Mouse (Mus musculus) skeletal muscle tissue, postnatal 0 days (tissue): Measurements from ENCODE around the gene Fer. TPM values are rescaled to one million over a fixed set of nuclear protein-coding genes. Genes with fewer than 3 reads are reported as not detected.

Experiments
- polyA plus RNA-seq: library from polyadenylated mRNA; unstranded; fragments of >200 nt; fragmentation: Nextera tagmentation; extraction: Ambion mirVana; gene quantifications from 2 replicates; pipeline ENCODE4 v1.2.1, GENCODE M21; 2015

The Fer gene
- polyA plus RNA-seq = 17.2 and 18.7 TPM in 2 replicates

DNA sequence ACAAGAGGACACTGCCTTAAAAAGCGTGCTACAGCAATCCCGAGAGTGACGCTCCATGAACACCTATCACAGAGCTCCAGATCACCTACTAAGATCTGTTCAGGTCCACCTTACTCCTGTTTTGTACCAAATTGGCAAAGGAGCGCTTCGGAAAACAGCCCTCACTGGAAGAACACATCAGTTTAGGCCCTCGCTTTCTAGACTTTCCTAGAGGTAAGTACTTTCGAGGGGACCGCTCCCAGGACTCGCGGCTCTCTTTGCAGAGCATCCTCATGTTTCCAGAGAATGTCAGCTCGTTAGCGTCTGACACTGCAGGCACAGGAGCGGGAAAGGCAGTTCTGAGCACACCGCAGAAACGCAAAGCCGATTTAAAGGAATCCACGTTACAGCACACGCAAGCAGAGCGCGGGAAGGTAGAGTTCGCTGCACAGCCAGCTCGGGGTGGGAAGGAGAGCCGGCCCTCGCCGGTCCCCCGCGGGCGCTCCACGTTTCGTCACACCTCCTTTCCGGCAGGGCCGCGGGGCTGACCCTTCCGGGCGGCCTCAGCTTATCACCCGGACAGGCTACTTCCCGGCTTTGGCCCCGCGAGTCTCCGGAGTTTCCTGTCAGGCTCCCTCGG is at the start of gene Fer:
TSS of gene Fer (plus strand) at position 51 of the 619 bp plus-strand sequence.

DNA sequence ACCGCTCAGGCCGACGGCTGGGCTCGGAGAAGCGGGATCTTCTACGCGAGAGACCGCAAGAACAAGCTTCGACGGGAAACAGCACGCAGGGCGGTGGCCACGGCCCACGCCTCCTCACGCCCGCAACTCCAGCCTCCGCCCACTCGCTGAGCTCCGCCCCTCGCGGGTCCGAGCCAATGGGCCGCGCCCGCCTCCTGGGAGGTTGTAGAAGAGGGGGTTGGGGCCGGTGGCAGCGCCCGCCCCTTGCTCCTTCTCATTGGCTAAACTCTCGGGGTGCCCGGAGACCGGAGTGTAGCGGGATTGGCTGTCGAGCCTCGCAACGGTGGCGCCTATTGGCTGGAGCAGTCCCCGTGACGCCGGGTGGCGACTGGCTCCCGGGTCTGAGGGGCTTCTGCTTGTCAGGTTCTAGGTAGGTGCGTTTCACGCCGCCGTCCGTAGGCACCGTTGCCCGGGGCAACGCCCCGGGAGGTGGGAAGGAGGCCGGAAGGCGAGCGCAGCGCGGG is 836 bp downstream of the Fer start, which contains the start of gene A930002H24Rik:
TSS of gene A930002H24Rik (minus strand) at position 145 of the 503 bp plus-strand sequence.

Other genes starting within 250 kb of the Fer start
- 2.9 and 3.5 TPM in 2 replicates for gene A930002H24Rik, start 729 bp downstream of the Fer start, polyA plus RNA-seq